ENCODE assay signal across 9 mouse cellular contexts in genomic region chr9:58310043-58310660, GRCm38 (mm10). TPM values are rescaled to one million over a fixed set of nuclear protein-coding genes. Genes with fewer than 3 reads are reported as not detected.
DNase-seq lines count a peak whose midpoint lies in the region; ATAC-seq and TF ChIP-seq lines count a peak whose summit lies in the region.
"Had no signal": no experiment of that assay in that cellular context is flagged by ENCODE, and none has a peak within 500 bp of the region (broad histone marks: within the 10 kb centered on the region; RNA-seq: fewer than 3 reads in every experiment).

No protein-coding gene starts in this region.

- H3K9me3 ChIP-seq in forebrain, embryonic 14.5 days (replicated peaks; ENCODE audit: control insufficient read depth, low read length) = no peaks in the 10 kb centered on the region
- no peaks in the 10 kb centered on the region for H3K9me3 ChIP-seq in forebrain, postnatal 0 days (ENCODE audit: low read length)
- no peaks in the 10 kb centered on the region for H3K9me3 ChIP-seq in kidney, embryonic 14.5 days (ENCODE audit: control insufficient read depth, low read length)
- H3K9me3 ChIP-seq in midbrain, embryonic 11.5 days (ENCODE audit: control insufficient read depth, low read length) = no peaks in the 10 kb centered on the region

- H3K36me3 ChIP-seq in forebrain, embryonic 14.5 days (ENCODE audit: control insufficient read depth, insufficient read depth, low read length) = no peaks in the 10 kb centered on the region
- H3K36me3 ChIP-seq in forebrain, postnatal 0 days (ENCODE audit: insufficient read depth) = no peaks in the 10 kb centered on the region
- no peaks in the 10 kb centered on the region for H3K36me3 ChIP-seq in heart, adult 2 months (ENCODE audit: control insufficient read depth, insufficient read depth, low read length)
- H3K36me3 ChIP-seq in kidney, embryonic 14.5 days (ENCODE audit: control insufficient read depth, insufficient read depth, low read length) = no peaks in the 10 kb centered on the region
- H3K36me3 ChIP-seq in midbrain, embryonic 11.5 days (ENCODE audit: control insufficient read depth, insufficient read depth, low read length) = no peaks in the 10 kb centered on the region

- no peaks in the 10 kb centered on the region for H3K79me2 ChIP-seq in heart, adult 2 months (replicated peaks; ENCODE audit: control insufficient read depth, insufficient read depth, low read length)

- TF ChIP-seq EP300 in heart, adult 2 months (IDR thresholded peaks at IDR 0.05; ENCODE audit: insufficient read depth, low read depth, low read length) = peak; percentile 69; the same call in 1 of the 2 replicates

- intact Hi-C loops in heart, adult 2 months (cut with DNase I) = loop anchor here (5.0 kb wide), 1 partner anchor 218 kb away; no protein-coding TSS in a partner anchor

- no peak overlapping the region for H3K27ac ChIP-seq in forebrain, embryonic 14.5 days (ENCODE audit: low read depth, low read length)
- H3K27ac ChIP-seq in forebrain, postnatal 0 days (ENCODE audit: low read depth, low read length) = no peak overlapping the region
- H3K27ac ChIP-seq in heart, adult 2 months = peak overlapping the region; percentile 36
- no peak overlapping the region for H3K27ac ChIP-seq in kidney, embryonic 14.5 days (ENCODE audit: low read depth, low read length)
- H3K27ac ChIP-seq in midbrain, embryonic 11.5 days (ENCODE audit: low read depth, low read length) = no peak overlapping the region
- H3K27ac ChIP-seq: liver, embryonic 14.5 days had no signal

- peaks cover 31% of the 10 kb centered on the region for H3K4me1 ChIP-seq in forebrain, embryonic 14.5 days (ENCODE audit: control insufficient read depth, insufficient read depth, low read length)
- no peaks in the 10 kb centered on the region for H3K4me1 ChIP-seq in forebrain, postnatal 0 days (ENCODE audit: insufficient read depth)
- H3K4me1 ChIP-seq in heart, adult 2 months (ENCODE audit: control insufficient read depth, insufficient read depth, low read length) = peaks cover 11% of the 10 kb centered on the region
- H3K4me1 ChIP-seq in kidney, embryonic 14.5 days (ENCODE audit: control insufficient read depth, insufficient read depth, low read length) = peaks cover 46% of the 10 kb centered on the region
- H3K4me1 ChIP-seq in midbrain, embryonic 11.5 days (ENCODE audit: control insufficient read depth, insufficient read depth, low read length) = peaks cover 16% of the 10 kb centered on the region

- DNase-seq in forebrain, embryonic 14.5 days (ENCODE audit: low spot score) = peak; percentile 40
- DNase-seq in forebrain, postnatal 0 days = no peak
- peak; percentile 75 to 81 for DNase-seq in heart, adult 2 months
- DNase-seq in lung, postnatal 4 days = peak; percentile 61 to 84
- DNase-seq in retina, postnatal 1 day = no peak
- no peak for DNase-seq in cerebellum, adult 8-10 months
- DNase-seq in midbrain, embryonic 11.5 days (ENCODE audit: low spot score, missing footprints) = no peak

- no peak for ATAC-seq in forebrain, embryonic 14.5 days
- no peak for ATAC-seq in forebrain, postnatal 0 days
- ATAC-seq in kidney, embryonic 14.5 days (ENCODE audit: low FRiP score, low TSS enrichment) = no peak
- ATAC-seq in midbrain, embryonic 11.5 days (ENCODE audit: low FRiP score) = no peak

- H3K4me3 ChIP-seq in forebrain, embryonic 14.5 days (ENCODE audit: low read depth, low read length) = no peak overlapping the region
- H3K4me3 ChIP-seq in forebrain, postnatal 0 days (ENCODE audit: low read depth, low read length) = no peak overlapping the region
- H3K4me3 ChIP-seq in heart, adult 2 months = peak overlapping the region; percentile 20; the same call in 1 of the 2 replicates
- no peak overlapping the region; the same call in 1 of the 2 replicates for H3K4me3 ChIP-seq in kidney, embryonic 14.5 days (ENCODE audit: low read length)
- no peak overlapping the region for H3K4me3 ChIP-seq in midbrain, embryonic 11.5 days (ENCODE audit: low read depth, low read length)

- TF ChIP-seq POLR2A in heart, adult 2 months (IDR thresholded peaks at IDR 0.05; ENCODE audit: insufficient read depth, low read depth, low read length) = no peak

- H3K4me2 ChIP-seq in forebrain, embryonic 14.5 days (ENCODE audit: low read length) = 0 out of 2 replicates have a peak overlapping the region, but pooled peaks have one; percentile 7
- H3K4me2 ChIP-seq in forebrain, postnatal 0 days (ENCODE audit: low read depth) = no peak overlapping the region
- H3K4me2 ChIP-seq in kidney, embryonic 14.5 days (replicated peaks; ENCODE audit: low read depth, low read length) = peak overlapping the region; percentile 26; the same call in 1 of the 2 replicates
- no peak overlapping the region for H3K4me2 ChIP-seq in midbrain, embryonic 11.5 days

- WGBS in forebrain, embryonic 14.5 days = 72% methylated on average over 14 of the region's 14 CpGs
- WGBS in forebrain, postnatal 0 days = 59% methylated on average over 14 of the region's 14 CpGs
- 66% methylated on average over 14 of the region's 14 CpGs for WGBS in heart, adult 2 months
- WGBS in kidney, embryonic 14.5 days = 71% methylated on average over 14 of the region's 14 CpGs
- WGBS in midbrain, embryonic 11.5 days = 87% methylated on average over 14 of the region's 14 CpGs

- no peak overlapping the region for H3K9ac ChIP-seq in forebrain, embryonic 14.5 days (ENCODE audit: low read length)
- H3K9ac ChIP-seq in forebrain, postnatal 0 days = no peak overlapping the region
- H3K9ac ChIP-seq in heart, adult 2 months (ENCODE audit: low read depth, low read length) = no peak overlapping the region
- H3K9ac ChIP-seq in kidney, embryonic 14.5 days (ENCODE audit: low read depth, low read length) = no peak overlapping the region
- no peak overlapping the region for H3K9ac ChIP-seq in midbrain, embryonic 11.5 days (ENCODE audit: low read length)
- H3K9ac ChIP-seq: liver, embryonic 14.5 days had no signal

- peaks cover 24% of the 10 kb centered on the region for H3K27me3 ChIP-seq in forebrain, embryonic 14.5 days (replicated peaks; ENCODE audit: control insufficient read depth, insufficient read depth, low read length)
- H3K27me3 ChIP-seq in forebrain, postnatal 0 days (ENCODE audit: insufficient read depth, low read length) = peaks cover 9% of the 10 kb centered on the region; the same call in 1 of the 2 replicates
- peaks cover 6% of the 10 kb centered on the region; the same call in 1 of the 2 replicates for H3K27me3 ChIP-seq in heart, adult 2 months (ENCODE audit: control insufficient read depth, insufficient read depth, low read length)
- H3K27me3 ChIP-seq in kidney, embryonic 14.5 days (ENCODE audit: control insufficient read depth, insufficient read depth, low read length) = peaks cover 12% of the 10 kb centered on the region; the same call in 1 of the 2 replicates
- peaks cover 21% of the 10 kb centered on the region for H3K27me3 ChIP-seq in midbrain, embryonic 11.5 days (ENCODE audit: control insufficient read depth, insufficient read depth, low read length)

- TF ChIP-seq CTCF in forebrain, postnatal 0 days (IDR thresholded peaks at IDR 0.05; ENCODE audit: low read depth) = no peak
- TF ChIP-seq CTCF in heart, adult 2 months (IDR thresholded peaks at IDR 0.05) = no peak

RNA-seq across cellular contexts. Expression of gene Loxl1, which starts 2.8 kb away (rescaled TPM):
- 9.2 and 11.1 TPM in 2 replicates for polyA plus RNA-seq in forebrain, embryonic 14.5 days (2014; fragmentation: Nextera tagmentation; extraction: Ambion mirVana)
- 6.0 and 9.4 TPM in 2 replicates for total RNA-seq in forebrain, postnatal 0 days (2014; rRNA removed)
- polyA plus RNA-seq in forebrain, postnatal 0 days (2015; fragmentation: Nextera tagmentation; extraction: Ambion mirVana) = 8.0 and 9.6 TPM in 2 replicates
- total RNA-seq in heart, adult 2 months (2021) = 10 to 100 TPM; 22.1 to 28.4 TPM
- polyA plus RNA-seq in heart, adult 2 months (2012; rRNA removed) = 57.5 and 59.7 TPM in 2 replicates
- 26.0 and 27.0 TPM in 2 replicates for polyA plus RNA-seq in kidney, embryonic 14.5 days (2014; fragmentation: Nextera tagmentation; extraction: Ambion mirVana)
- polyA plus RNA-seq in midbrain, embryonic 11.5 days (2014; fragmentation: Nextera tagmentation; extraction: Ambion mirVana) = 9.9 TPM in 2 replicates

RNA-seq across cellular contexts. Expression of gene Stoml1, which starts 57.2 kb away (rescaled TPM):
- polyA plus RNA-seq in forebrain, embryonic 14.5 days (2014; fragmentation: Nextera tagmentation; extraction: Ambion mirVana) = 75.1 and 81.1 TPM in 2 replicates
- total RNA-seq in forebrain, postnatal 0 days (2014; rRNA removed) = 148 and 149 TPM in 2 replicates
- polyA plus RNA-seq in forebrain, postnatal 0 days (2015; fragmentation: Nextera tagmentation; extraction: Ambion mirVana) = 142 and 144 TPM in 2 replicates
- total RNA-seq in heart, adult 2 months (2021) = 1 to 10 TPM; 9.2 to 9.6 TPM
- polyA plus RNA-seq in heart, adult 2 months (2012; rRNA removed) = 23.4 and 29.4 TPM in 2 replicates
- polyA plus RNA-seq in kidney, embryonic 14.5 days (2014; fragmentation: Nextera tagmentation; extraction: Ambion mirVana) = 22.3 and 29.8 TPM in 2 replicates
- 27.6 and 29.7 TPM in 2 replicates for polyA plus RNA-seq in midbrain, embryonic 11.5 days (2014; fragmentation: Nextera tagmentation; extraction: Ambion mirVana)

Comparison
In these comparisons a context has a peak if more than half of its experiments do, and no peak if none do; other contexts are left out.
1. DNase-seq: peak in forebrain, embryonic 14.5 days (single experiment), heart, adult 2 months (2 of 2) and lung, postnatal 4 days (2 of 2); none in forebrain, postnatal 0 days (single experiment), retina, postnatal 1 day (single experiment), cerebellum, adult 8-10 months (single experiment) and midbrain, embryonic 11.5 days (single experiment).
2. H3K4me2 ChIP-seq: peak in forebrain, embryonic 14.5 days (single experiment) and kidney, embryonic 14.5 days (single experiment); none in forebrain, postnatal 0 days (single experiment) and midbrain, embryonic 11.5 days (single experiment).